Mouse (Mus musculus) layer of hippocampus, adult 9-10 months (tissue): ENCODE data around the gene Eef1akmt2.

Source experiments
- DNase-seq: peaks from one replicate; pipeline ENCODE4 v3.0.0; 2022; ENCODE audit warnings: low spot score

Eef1akmt2 gene

DNA sequence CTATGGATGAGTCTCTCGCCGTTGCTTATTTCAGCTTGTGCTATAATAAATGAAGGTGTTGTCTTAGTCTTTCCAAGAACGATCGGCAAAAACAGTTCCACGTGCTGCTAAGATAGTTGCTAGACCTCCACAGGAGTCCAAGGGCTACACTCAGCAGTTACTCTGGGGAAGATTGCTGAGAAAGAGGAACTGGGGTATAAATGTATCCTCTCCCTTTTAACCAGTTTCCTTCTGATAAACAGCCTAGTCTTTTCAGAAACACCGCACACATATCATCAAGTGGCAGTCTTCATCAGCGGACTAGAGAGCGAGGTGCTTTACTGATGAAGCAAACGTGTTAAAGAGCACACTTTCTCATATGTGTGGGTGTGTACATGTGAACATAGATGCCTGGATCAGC lies 13.8 kb upstream of the Eef1akmt2 start:
- DNase-seq, result no peak

- peak; percentile 72 for DNase-seq
Measured at GRCm38 (mm10) chr7:132859042-132859958, 6.8 kb upstream of the Eef1akmt2 start, which contains the start of gene Abraxas2. Gene Abraxas2 (plus strand): TSS chr7:132859225.

GRCm38 (mm10) chr7:132858043-132858608 lies 5.7 kb upstream of the Eef1akmt2 start:
- DNase-seq, result no peak

DNA sequence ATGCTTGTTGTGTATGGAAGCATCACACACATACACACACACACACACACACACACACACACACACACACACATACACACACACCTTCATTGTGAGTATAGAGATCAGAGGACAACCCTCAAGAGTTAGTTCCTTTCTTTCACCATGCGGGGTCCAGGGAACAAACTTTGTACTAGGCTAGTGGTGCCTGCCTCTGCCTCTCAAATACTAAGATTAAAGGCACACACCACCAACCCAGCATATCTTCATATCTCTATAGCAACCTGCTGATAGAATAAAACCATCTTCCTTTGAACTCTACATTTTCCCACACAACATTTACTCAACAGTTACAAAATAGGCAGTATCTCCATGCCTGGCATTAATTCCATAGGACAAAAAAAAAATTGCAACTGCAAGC lies 3.6 kb upstream of the Eef1akmt2 start:
- DNase-seq, result no peak

DNA sequence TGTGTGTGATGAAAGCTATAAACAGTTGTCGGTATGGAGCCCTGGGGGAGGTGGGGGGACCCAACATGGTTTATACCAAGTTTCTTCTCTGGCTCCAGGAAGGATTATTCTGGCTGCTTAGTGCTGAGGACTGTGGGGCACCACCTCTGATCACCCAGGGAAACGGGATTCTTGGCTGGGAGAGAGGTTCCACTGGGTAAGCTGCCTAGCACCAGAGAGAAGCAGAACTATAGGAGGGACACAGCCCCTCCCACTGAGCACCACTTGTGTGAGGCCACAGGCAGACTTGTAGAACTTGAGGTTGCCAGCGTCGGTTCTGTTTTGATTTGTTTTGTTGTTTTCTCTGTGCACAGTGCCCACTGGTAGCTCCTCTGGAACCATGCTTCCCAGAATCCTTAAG lies 1.5 kb upstream of the Eef1akmt2 start:
- no peak for DNase-seq

GRCm38 (mm10) chr7:132853361-132853760 lies 888 bp upstream of the Eef1akmt2 start:
- DNase-seq, result no peak

GRCm38 (mm10) chr7:132843152-132843551 lies 9.3 kb downstream of the Eef1akmt2 start:
- DNase-seq, result no peak

DNA sequence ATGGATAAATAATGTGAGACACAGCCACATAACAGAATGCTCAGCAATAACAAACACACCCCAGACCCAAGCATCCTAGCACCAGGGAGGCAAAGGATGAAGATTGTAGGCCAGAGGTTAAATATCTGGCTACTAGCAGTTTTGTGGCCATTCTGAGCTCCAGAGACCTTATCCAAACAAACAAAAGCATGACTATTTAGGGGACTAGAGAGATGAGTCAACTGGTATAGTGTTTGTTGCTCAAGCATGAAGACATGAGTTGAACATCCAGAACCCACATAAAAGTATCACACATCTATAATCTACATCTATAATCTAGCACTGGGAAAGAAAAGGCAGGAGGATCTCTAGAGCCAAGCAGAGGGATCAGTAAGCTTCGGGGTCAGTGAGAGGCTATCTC lies 10.0 kb downstream of the Eef1akmt2 start:
- DNase-seq, result no peak

DNA sequence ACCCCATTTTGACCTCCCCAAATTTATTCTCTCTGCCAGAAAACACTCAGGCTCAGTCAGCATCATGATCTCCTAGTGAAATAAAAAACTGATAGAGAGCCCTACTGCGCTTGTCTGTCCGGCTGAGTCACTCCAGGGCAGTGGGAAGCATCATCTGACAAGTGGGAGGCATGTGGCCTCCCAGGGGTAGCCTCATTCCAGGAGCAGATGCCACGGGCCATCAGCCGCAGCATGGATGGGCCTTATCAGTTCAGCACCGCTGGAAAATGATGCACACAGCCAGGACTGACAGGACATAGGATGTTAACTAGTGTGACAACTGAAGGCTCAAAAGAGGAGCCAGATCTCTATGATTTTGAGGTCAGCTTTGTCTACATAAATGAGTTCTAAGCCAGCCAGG lies 11.2 kb downstream of the Eef1akmt2 start:
- DNase-seq, result no peak

- DNase-seq, result no peak
Measured at GRCm38 (mm10) chr7:132830955-132831354, 21.5 kb downstream of the Eef1akmt2 start.

GRCm38 (mm10) chr7:132824346-132825022 lies 28.0 kb downstream of the Eef1akmt2 start:
- DNase-seq, result no peak

GRCm38 (mm10) chr7:132823832-132824231 lies 28.6 kb downstream of the Eef1akmt2 start:
- no peak for DNase-seq

DNA sequence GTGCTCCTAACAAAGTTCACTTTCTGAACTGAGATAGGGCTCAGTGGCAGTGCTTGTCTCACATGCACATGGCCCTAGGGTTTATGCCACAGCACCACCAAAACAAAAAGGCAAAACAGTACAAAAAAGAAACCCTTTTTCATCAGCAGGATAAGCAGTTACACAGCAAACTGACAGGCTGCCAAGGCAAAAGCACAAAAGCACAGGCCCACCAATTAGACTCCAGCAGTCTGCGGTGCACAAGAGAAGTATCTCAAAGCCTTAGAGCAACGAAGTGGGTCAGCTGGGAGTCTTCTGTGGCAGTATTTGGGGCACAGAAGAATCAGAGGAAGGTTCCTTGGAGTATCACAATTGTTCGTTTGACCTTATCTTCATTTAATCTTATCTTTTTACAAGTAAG lies 31.8 kb downstream of the Eef1akmt2 start:
- DNase-seq, result no peak

- no peak for DNase-seq
Measured at GRCm38 (mm10) chr7:132817056-132817455, 35.4 kb downstream of the Eef1akmt2 start.

DNA sequence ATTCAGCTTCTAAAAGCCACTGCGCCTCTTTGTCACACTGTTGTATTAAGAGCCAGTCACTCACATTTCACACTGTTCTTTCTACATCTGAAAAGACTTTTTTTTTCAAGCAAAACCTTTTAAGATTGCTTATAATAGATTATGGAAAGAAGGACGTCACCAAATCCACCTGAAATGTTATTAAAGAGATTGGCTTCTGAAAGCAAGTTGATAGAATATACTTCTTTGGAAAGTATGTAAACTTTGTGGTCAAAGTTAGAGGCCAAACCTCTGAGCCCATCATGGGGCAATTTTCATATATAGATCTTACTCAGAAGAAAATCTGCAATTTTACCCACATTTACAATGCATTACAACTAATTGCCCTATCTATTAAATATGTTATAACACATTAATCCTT lies 35.9 kb downstream of the Eef1akmt2 start:
- DNase-seq, result no peak

DNA sequence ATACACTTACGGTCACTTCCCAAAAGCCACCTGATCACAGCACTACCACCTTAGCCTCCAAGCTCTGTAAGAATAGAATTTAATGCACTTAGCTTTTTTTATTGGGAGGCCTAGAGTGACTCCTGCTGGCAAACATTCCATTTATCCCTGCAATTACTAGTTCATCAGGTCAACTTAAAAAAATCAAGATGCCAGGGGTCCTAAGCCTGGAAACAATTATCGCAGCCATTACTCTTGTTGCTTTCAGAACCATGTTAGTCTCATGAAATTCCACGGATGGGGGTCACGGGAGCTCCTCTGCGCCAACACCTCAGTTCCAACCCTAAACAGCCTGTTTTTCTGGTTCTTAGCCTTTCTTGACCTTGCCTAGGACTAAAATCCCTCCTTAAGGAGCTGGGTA lies 37.4 kb downstream of the Eef1akmt2 start:
- no peak for DNase-seq

DNA sequence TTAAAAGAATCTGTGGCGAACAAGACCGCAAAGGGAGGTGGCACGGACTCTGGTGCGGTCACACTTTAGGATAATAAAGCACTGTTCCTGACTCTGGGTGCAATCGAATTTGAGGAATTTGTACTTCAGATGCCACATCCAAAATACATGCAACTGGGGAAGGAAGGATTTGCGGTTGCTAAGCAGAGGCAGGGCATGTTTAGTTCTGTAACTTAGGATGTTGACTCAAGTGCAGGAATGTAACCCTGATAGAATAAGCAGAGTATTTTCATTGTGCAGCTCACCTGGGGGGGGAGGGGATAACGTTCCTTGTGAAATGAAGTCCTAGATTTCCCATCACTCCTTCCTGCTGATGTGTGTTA lies 38.4 kb downstream of the Eef1akmt2 start:
- DNase-seq, result no peak

GRCm38 (mm10) chr7:132813416-132814088 lies 38.9 kb downstream of the Eef1akmt2 start, which contains the start of gene Fam53b:
Gene Fam53b (minus strand): TSS chr7:132813886.
- DNase-seq, result no peak

GRCm38 (mm10) chr7:132812619-132813415 lies 39.7 kb downstream of the Eef1akmt2 start:
- no peak for DNase-seq

- DNase-seq, result no peak
Measured at GRCm38 (mm10) chr7:132811716-132812618, 40.5 kb downstream of the Eef1akmt2 start.
